In genomic region chr13:107034028-107034920, GRCm38 (mm10) we compare ENCODE assay signal across 17 mouse cellular contexts. TPM values are rescaled to one million over a fixed set of nuclear protein-coding genes. Genes with fewer than 3 reads are reported as not detected.
DNase-seq lines count a peak whose midpoint lies in the region; ATAC-seq and TF ChIP-seq lines count a peak whose summit lies in the region.
"Had no signal": no experiment of that assay in that cellular context is flagged by ENCODE, and none has a peak within 500 bp of the region (broad histone marks: within the 10 kb centered on the region; RNA-seq: fewer than 3 reads in every experiment).

No protein-coding gene starts in this region.

- no peaks in the 10 kb centered on the region for H3K9me3 ChIP-seq in intestine, embryonic 16.5 days (ENCODE audit: control insufficient read depth, low read length)
- H3K9me3 ChIP-seq in intestine, postnatal 0 days (ENCODE audit: control insufficient read depth): no peaks in the 10 kb centered on the region
- no peaks in the 10 kb centered on the region for H3K9me3 ChIP-seq in G1E (replicated peaks)
- no peaks in the 10 kb centered on the region for H3K9me3 ChIP-seq in heart, embryonic 10.5 days
- H3K9me3 ChIP-seq: embryonic facial prominence, embryonic 15.5 days; forebrain, embryonic 15.5 days; midbrain, embryonic 13.5 days had no signal

- no peak for TF ChIP-seq POLR2A in myocyte (IDR thresholded peaks at IDR 0.05; ENCODE audit: insufficient read length, low read depth)

- no peak for TF ChIP-seq CTCF in intestine, postnatal 0 days (IDR thresholded peaks at IDR 0.05; ENCODE audit: low read depth)
- no peak for TF ChIP-seq CTCF in G1E (IDR thresholded peaks at IDR 0.05; ENCODE audit: low read depth, low read length)

- H3K4me1 ChIP-seq in intestine, embryonic 16.5 days (ENCODE audit: control insufficient read depth, insufficient read depth, low read length): 0 out of 2 replicates have a peak, but pooled peaks cover under 1% of the 10 kb centered on the region
- 0 out of 2 replicates have a peak, but pooled peaks cover 4% of the 10 kb centered on the region for H3K4me1 ChIP-seq in intestine, postnatal 0 days (replicated peaks; ENCODE audit: control insufficient read depth, insufficient read depth, low read length)
- H3K4me1 ChIP-seq in G1E (ENCODE audit: insufficient read depth, low read depth, low read length): peaks cover 68% of the 10 kb centered on the region
- H3K4me1 ChIP-seq in heart, embryonic 10.5 days: peaks cover 19% of the 10 kb centered on the region
- H3K4me1 ChIP-seq: embryonic facial prominence, embryonic 15.5 days; forebrain, embryonic 15.5 days; midbrain, embryonic 13.5 days had no signal

- peak; percentile 46 for DNase-seq in G1E (ENCODE audit: low spot score)
- no peak for DNase-seq in layer of hippocampus, adult 11-12 months (ENCODE audit: low spot score)
- no peak for DNase-seq in heart, embryonic 10.5 days (ENCODE audit: low spot score)
- DNase-seq in left cerebral cortex, postnatal 10 days (ENCODE audit: extremely low spot score in 1 of 2, low spot score in 2 of 2): no peak
- DNase-seq: cerebellum, adult 8-10 months; gastrocnemius, adult 2 months; lung, postnatal 10 days; right cerebral cortex, postnatal 4 days; thymus, postnatal 4 days had no signal

- 48% methylated on average over 1 of the region's 1 CpGs for WGBS in intestine, embryonic 16.5 days
- 40% methylated on average over 1 of the region's 1 CpGs for WGBS in intestine, postnatal 0 days
- 50% methylated on average over 1 of the region's 1 CpGs for WGBS in heart, embryonic 10.5 days

- intact Hi-C loops in left cerebral cortex, postnatal 10 days (cut with DNase I): no loop called here

- peak; percentile 51; the same call in 1 of the 2 replicates for ATAC-seq in intestine, embryonic 16.5 days
- ATAC-seq in intestine, postnatal 0 days: no peak
- peak; percentile 76 for ATAC-seq in G1E (ENCODE audit: extremely low read depth, insufficient number of reproducible peaks, low FRiP score, poor library complexity, severe bottlenecking)
- peak; percentile 64 for ATAC-seq in erythroid progenitor cell, adult 5-6 weeks (replicated peaks; ENCODE audit: low FRiP score, poor library complexity, severe bottlenecking)
- ATAC-seq: forebrain, embryonic 15.5 days; midbrain, embryonic 13.5 days had no signal

- H3K4me3 ChIP-seq in intestine, embryonic 16.5 days (ENCODE audit: low read length): no peak overlapping the region
- no peak overlapping the region for H3K4me3 ChIP-seq in intestine, postnatal 0 days (ENCODE audit: low read depth, low read length)
- H3K4me3 ChIP-seq in G1E (ENCODE audit: low read depth, low read length) (peak overlapping the region; percentile 68), myocyte (peak overlapping the region; percentile 36)
- H3K4me3 ChIP-seq in heart, embryonic 10.5 days: no peak overlapping the region
- H3K4me3 ChIP-seq: embryonic facial prominence, embryonic 15.5 days; forebrain, embryonic 15.5 days; gastrocnemius, adult 2 months; midbrain, embryonic 13.5 days had no signal

- H3K36me3 ChIP-seq in intestine, embryonic 16.5 days (ENCODE audit: control insufficient read depth, insufficient read depth, low read length): no peaks in the 10 kb centered on the region
- H3K36me3 ChIP-seq in intestine, postnatal 0 days (ENCODE audit: control insufficient read depth, insufficient read depth): no peaks in the 10 kb centered on the region
- H3K36me3 ChIP-seq in G1E (replicated peaks) (peaks cover 21% of the 10 kb centered on the region), myocyte (ENCODE audit: control insufficient read depth, insufficient read depth) (no peaks in the 10 kb centered on the region)
- no peaks in the 10 kb centered on the region for H3K36me3 ChIP-seq in heart, embryonic 10.5 days
- H3K36me3 ChIP-seq: embryonic facial prominence, embryonic 15.5 days; forebrain, embryonic 15.5 days; midbrain, embryonic 13.5 days had no signal

- H3K9ac ChIP-seq in intestine, embryonic 16.5 days (ENCODE audit: low read depth, low read length): no peak overlapping the region
- no peak overlapping the region for H3K9ac ChIP-seq in intestine, postnatal 0 days (ENCODE audit: low read depth, low read length)
- H3K9ac ChIP-seq: embryonic facial prominence, embryonic 15.5 days; forebrain, embryonic 15.5 days; midbrain, embryonic 13.5 days had no signal

- no peak overlapping the region for H3ac ChIP-seq in myocyte (ENCODE audit: control insufficient read depth, insufficient read length)

- H3K79me2 ChIP-seq in myocyte (ENCODE audit: control insufficient read depth, insufficient read depth): no peaks in the 10 kb centered on the region

- H3K4me2 ChIP-seq in intestine, embryonic 16.5 days (ENCODE audit: low read depth, low read length): no peak overlapping the region
- H3K4me2 ChIP-seq in intestine, postnatal 0 days (replicated peaks; ENCODE audit: low read depth): no peak overlapping the region
- H3K4me2 ChIP-seq in myocyte (ENCODE audit: low read depth): peak overlapping the region; percentile 81
- H3K4me2 ChIP-seq: embryonic facial prominence, embryonic 15.5 days; forebrain, embryonic 15.5 days; midbrain, embryonic 13.5 days had no signal

- no peaks in the 10 kb centered on the region for H3K27me3 ChIP-seq in intestine, embryonic 16.5 days (replicated peaks; ENCODE audit: control insufficient read depth, insufficient read depth, low read length)
- H3K27me3 ChIP-seq in intestine, postnatal 0 days (replicated peaks; ENCODE audit: control insufficient read depth, insufficient read depth, low read length): no peaks in the 10 kb centered on the region
- H3K27me3 ChIP-seq in G1E (ENCODE audit: insufficient read depth, low read length) (no peaks in the 10 kb centered on the region), myocyte (ENCODE audit: control insufficient read depth, insufficient read depth, insufficient read length) (no peaks in the 10 kb centered on the region)
- no peaks in the 10 kb centered on the region for H3K27me3 ChIP-seq in heart, embryonic 10.5 days (ENCODE audit: insufficient read depth, poor library complexity, severe bottlenecking)
- H3K27me3 ChIP-seq: embryonic facial prominence, embryonic 15.5 days; forebrain, embryonic 15.5 days; midbrain, embryonic 13.5 days had no signal

- H3K27ac ChIP-seq in intestine, embryonic 16.5 days (ENCODE audit: low read length): no peak overlapping the region
- H3K27ac ChIP-seq in intestine, postnatal 0 days (ENCODE audit: low read depth, low read length): no peak overlapping the region
- no peak overlapping the region for H3K27ac ChIP-seq in heart, embryonic 10.5 days
- H3K27ac ChIP-seq: embryonic facial prominence, embryonic 15.5 days; forebrain, embryonic 15.5 days; gastrocnemius, adult 2 months; kidney, postnatal 0 days; midbrain, embryonic 13.5 days had no signal

TF ChIP-seq in myocyte, 11 proteins besides CTCF, POLR2A, EP300 and RAD21:
- TF ChIP-seq REST (IDR thresholded peaks at IDR 0.05; ENCODE audit: insufficient read depth, insufficient read length): no peak

RNA-seq across cellular contexts. Expression of gene Kif2a, which starts 12.3 kb away (rescaled TPM):
- polyA plus RNA-seq in intestine, embryonic 16.5 days (2015; fragmentation: Nextera tagmentation; extraction: Ambion mirVana): 6.1 and 7.5 TPM in 2 replicates
- polyA plus RNA-seq in intestine, postnatal 0 days (2015; fragmentation: Nextera tagmentation; extraction: Ambion mirVana): 20.6 and 23.1 TPM in 2 replicates
- total RNA-seq in G1E (2014; fragmentation: Nextera tagmentation): 167 and 186 TPM in 2 replicates
- total RNA-seq in G1E (2017): 36.8 and 40.2 TPM in 2 replicates
- 31.7 and 34.2 TPM in 2 replicates for polyA plus RNA-seq in G1E (2012)
- total RNA-seq in erythroid progenitor cell, adult 5-6 weeks (2015; ENCODE audit: low replicate concordance): 75.7 and 233 TPM in 2 replicates
- 84.8 and 93.6 TPM in 2 replicates for total RNA-seq in erythroid progenitor cell, adult 5-6 weeks (2017; ENCODE audit: low replicate concordance)
- 14.9 TPM for polyA plus RNA-seq in myocyte (2012; fragmentation: generic; extraction: Trizol)
- polyA plus RNA-seq in heart, embryonic 10.5 days (2016; fragmentation: Nextera tagmentation; extraction: Ambion mirVana): 10.8 and 15.0 TPM in 2 replicates
- 100 to 1,000 TPM; 152 to 166 TPM for total RNA-seq in left cerebral cortex, postnatal 10 days (2021)

Comparison
In these comparisons a context has a peak if more than half of its experiments do, and no peak if none do; other contexts are left out.
1. H3K4me3 ChIP-seq: peak in G1E (single experiment) and myocyte (single experiment); none in intestine, embryonic 16.5 days (single experiment), intestine, postnatal 0 days (single experiment) and heart, embryonic 10.5 days (single experiment).